Mouse (Mus musculus): ENCODE results near the gene Tnnc2. TPM values are rescaled to one million over a fixed set of nuclear protein-coding genes. Genes with fewer than 3 reads are reported as not detected.

The Tnnc2 gene
- polyA plus RNA-seq (2012; rRNA removed; ENCODE audit: low replicate concordance), result not detected in 2 replicates

GRCm38 (mm10) chr2:164779481-164780086 is at the start of gene Tnnc2:
TSS of gene Tnnc2 (minus strand) at chr2:164779967.

GRCm38 (mm10) chr2:164828437-164828836 is 48.7 kb upstream of the Tnnc2 start, which contains the start of gene Spata25:
TSS of gene Spata25 (minus strand) at chr2:164828537.

GRCm38 (mm10) chr2:164822636-164823165 is 42.9 kb upstream of the Tnnc2 start, which contains the start of gene Zswim1:
TSS of gene Zswim1 (plus strand) at chr2:164822686.

GRCm38 (mm10) chr2:164804533-164805331 is 25.0 kb upstream of the Tnnc2 start, which contains the start of the genes Acot8 and Zswim3:
TSS of gene Acot8 (minus strand) at chr2:164804882.
TSS of gene Zswim3 (plus strand) at chr2:164805098.

GRCm38 (mm10) chr2:164785481-164786387 is 6.0 kb upstream of the Tnnc2 start, which contains the start of gene Snx21:
TSS of gene Snx21 (plus strand) at chr2:164785823.

GRCm38 (mm10) chr2:164769258-164770037 is 10.3 kb downstream of the Tnnc2 start, which contains the start of gene Ube2c:
TSS of gene Ube2c (plus strand) at chr2:164769898.

GRCm38 (mm10) chr2:164745843-164746479 is 33.8 kb downstream of the Tnnc2 start, which contains the start of the genes Wfdc3 and Dnttip1:
TSS of gene Wfdc3 (minus strand) at chr2:164745931.
TSS of gene Dnttip1 (plus strand) at chr2:164745983.

Other genes starting within 250 kb of the Tnnc2 start
- 2.4 and 68.3 TPM in 2 replicates for gene Wfdc2, start 217.6 kb downstream of the Tnnc2 start, polyA plus RNA-seq (2012; rRNA removed; ENCODE audit: low replicate concordance)
- not detected in 2 replicates for gene Spint3, start 206.5 kb downstream of the Tnnc2 start, polyA plus RNA-seq (2012; rRNA removed; ENCODE audit: low replicate concordance)
- gene Wfdc6a, start 194.5 kb downstream of the Tnnc2 start, polyA plus RNA-seq (2012; rRNA removed; ENCODE audit: low replicate concordance), result not detected in 2 replicates
- not detected in 2 replicates for gene Eppin, start 186.4 kb downstream of the Tnnc2 start, polyA plus RNA-seq (2012; rRNA removed; ENCODE audit: low replicate concordance)
- not detected in 2 replicates for gene Wfdc6b, start 166.4 kb downstream of the Tnnc2 start, polyA plus RNA-seq (2012; rRNA removed; ENCODE audit: low replicate concordance)
- gene Wfdc8, start 166.3 kb downstream of the Tnnc2 start, polyA plus RNA-seq (2012; rRNA removed; ENCODE audit: low replicate concordance), result not detected in 2 replicates
- gene Wfdc16, start 141.2 kb downstream of the Tnnc2 start, polyA plus RNA-seq (2012; rRNA removed; ENCODE audit: low replicate concordance), result 0.16 TPM in 1 of 2 replicates, not detected in the other
- gene Wfdc10, start 123.9 kb downstream of the Tnnc2 start, polyA plus RNA-seq (2012; rRNA removed; ENCODE audit: low replicate concordance), result 1.1 and 3.7 TPM in 2 replicates
- gene Wfdc9, start 123.4 kb downstream of the Tnnc2 start, polyA plus RNA-seq (2012; rRNA removed; ENCODE audit: low replicate concordance), result not detected in 2 replicates
- gene Wfdc11, start 105.9 kb downstream of the Tnnc2 start, polyA plus RNA-seq (2012; rRNA removed; ENCODE audit: low replicate concordance), result not detected in 2 replicates
- gene Wfdc13, start 94.9 kb downstream of the Tnnc2 start, polyA plus RNA-seq (2012; rRNA removed; ENCODE audit: low replicate concordance), result 0.08 TPM in 1 of 2 replicates, not detected in the other
- gene Spint4, start 81.5 kb downstream of the Tnnc2 start, polyA plus RNA-seq (2012; rRNA removed; ENCODE audit: low replicate concordance), result not detected in 2 replicates
- gene Spint5, start 64.7 kb downstream of the Tnnc2 start, polyA plus RNA-seq (2012; rRNA removed; ENCODE audit: low replicate concordance), result not detected in 2 replicates
- gene Wfdc3, start 34.0 kb downstream of the Tnnc2 start, polyA plus RNA-seq (2012; rRNA removed; ENCODE audit: low replicate concordance), result 1.2 TPM in 1 of 2 replicates, not detected in the other
- gene Dnttip1, start 34.0 kb downstream of the Tnnc2 start, polyA plus RNA-seq (2012; rRNA removed; ENCODE audit: low replicate concordance), result 23.0 and 61.4 TPM in 2 replicates
- gene Ube2c, start 10.1 kb downstream of the Tnnc2 start, polyA plus RNA-seq (2012; rRNA removed; ENCODE audit: low replicate concordance), result 68.5 and 95.4 TPM in 2 replicates
- gene Snx21, start 5.9 kb upstream of the Tnnc2 start, polyA plus RNA-seq (2012; rRNA removed; ENCODE audit: low replicate concordance), result 16.0 and 24.1 TPM in 2 replicates
- gene Acot8, start 24.9 kb upstream of the Tnnc2 start, polyA plus RNA-seq (2012; rRNA removed; ENCODE audit: low replicate concordance), result 157 and 164 TPM in 2 replicates
- gene Zswim3, start 25.1 kb upstream of the Tnnc2 start, polyA plus RNA-seq (2012; rRNA removed; ENCODE audit: low replicate concordance), result 1.9 and 2.1 TPM in 2 replicates
- gene Zswim1, start 42.7 kb upstream of the Tnnc2 start, polyA plus RNA-seq (2012; rRNA removed; ENCODE audit: low replicate concordance), result 7.2 and 8.6 TPM in 2 replicates
- gene Spata25, start 48.6 kb upstream of the Tnnc2 start, polyA plus RNA-seq (2012; rRNA removed; ENCODE audit: low replicate concordance), result not detected in 2 replicates
- gene Ctsa, start 52.9 kb upstream of the Tnnc2 start, polyA plus RNA-seq (2012; rRNA removed; ENCODE audit: low replicate concordance), result 283 and 318 TPM in 2 replicates
- gene Neurl2, start 53.5 kb upstream of the Tnnc2 start, polyA plus RNA-seq (2012; rRNA removed; ENCODE audit: low replicate concordance), result 2.7 and 3.2 TPM in 2 replicates
- 28.5 and 38.0 TPM in 2 replicates for gene Pltp, start 77.7 kb upstream of the Tnnc2 start, polyA plus RNA-seq (2012; rRNA removed; ENCODE audit: low replicate concordance)
- 29.6 and 30.0 TPM in 2 replicates for gene Pcif1, start 99.3 kb upstream of the Tnnc2 start, polyA plus RNA-seq (2012; rRNA removed; ENCODE audit: low replicate concordance)
- 25.0 and 27.2 TPM in 2 replicates for gene Zfp335, start 131.8 kb upstream of the Tnnc2 start, polyA plus RNA-seq (2012; rRNA removed; ENCODE audit: low replicate concordance)
- gene Mmp9, start 160.8 kb upstream of the Tnnc2 start, polyA plus RNA-seq (2012; rRNA removed; ENCODE audit: low replicate concordance), result 7.9 and 23.2 TPM in 2 replicates
- 0.52 and 1.1 TPM in 2 replicates for gene Slc12a5, start 180.8 kb upstream of the Tnnc2 start, polyA plus RNA-seq (2012; rRNA removed; ENCODE audit: low replicate concordance)